Mouse (Mus musculus) midbrain, embryonic 12.5 days (tissue): ENCODE measurements at regions not wholly inside any gene's neighbourhood (a gene's known extent, or its start where the extent isn't known, plus 50 kb on each side); places are given as distances from the start of the nearest gene placed in this dataset.

Experiments used
- ATAC-seq: fragments of 200-750 bp; cut with Nextera tagmentation; 2 replicates; pipeline ENCODE4 v1.8.0; 2017; ENCODE audit warnings: low read depth, moderate TSS enrichment, moderate library complexity; ENCODE audit not compliant: low FRiP score
- H3K27ac ChIP-seq: fragments of 300-500 bp; sonication (generic); replicated peaks from 2 replicates; pipeline ENCODE4 v1.5.1; 2016; ENCODE audit warnings: mild to moderate bottlenecking
- H3K27me3 ChIP-seq: fragments of 300-500 bp; sonication (generic); 2 replicates; pipeline ENCODE4 v1.6.1; 2016; ENCODE audit warnings: mild to moderate bottlenecking
- H3K36me3 ChIP-seq: fragments of 300-500 bp; sonication (generic); 2 replicates; pipeline ENCODE4 v1.6.1; 2016
- H3K4me1 ChIP-seq: fragments of 300-500 bp; sonication (generic); 2 replicates; pipeline ENCODE4 v1.6.1; 2016
- H3K4me2 ChIP-seq: fragments of 300-500 bp; sonication (generic); replicated peaks from 2 replicates; pipeline ENCODE4 v1.6.1; 2016; ENCODE audit warnings: mild to moderate bottlenecking, moderate library complexity
- H3K4me3 ChIP-seq: fragments of 300-500 bp; sonication (generic); 2 replicates; pipeline ENCODE4 v1.5.1; 2016; ENCODE audit warnings: mild to moderate bottlenecking
- H3K9ac ChIP-seq: fragments of 300-500 bp; sonication (generic); replicated peaks from 2 replicates; pipeline ENCODE4 v1.6.1; 2016; ENCODE audit warnings: mild to moderate bottlenecking, moderate library complexity
- H3K9me3 ChIP-seq: fragments of 300-500 bp; sonication (generic); 2 replicates; pipeline ENCODE4 v1.6.1; 2016; ENCODE audit warnings: mild to moderate bottlenecking
- WGBS: fragments of 180-500 bp; shearing (Covaris S2); methylation state at CpG from one replicate; pipeline ENCODE4 v1.1.7; 2016; 5-methylcytosine and 5-hydroxymethylcytosine counted together

DNA sequence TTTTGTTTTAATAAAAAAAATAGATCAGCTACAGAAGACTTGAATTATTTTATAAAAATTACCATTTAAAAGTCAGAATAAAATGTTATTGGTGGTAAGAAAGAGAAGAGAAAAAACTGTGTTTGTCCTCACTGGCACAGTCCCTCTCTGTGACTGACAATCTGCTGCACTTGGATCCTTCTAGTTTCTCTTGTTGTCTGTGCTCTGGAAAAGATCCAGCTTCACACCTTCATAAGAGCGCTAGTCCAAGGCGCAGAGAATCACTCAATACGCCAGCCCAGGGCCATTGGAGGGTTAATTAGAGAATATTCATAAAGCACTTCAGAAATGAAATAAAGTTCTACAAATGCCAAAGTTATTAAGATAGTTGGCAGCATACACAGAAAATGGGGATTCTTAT, 153.8 kb downstream of the Lmbrd1 start:
- Histone ChIP-seq H3K27me3 (no peaks in the 10 kb centered on the region), H3K9me3 (no peaks in the 10 kb centered on the region), H3K4me2 (no peak overlapping the region), H3K4me3 (no peak overlapping the region), H3K27ac (no peak overlapping the region), H3K36me3 (no peaks in the 10 kb centered on the region), H3K9ac (no peak overlapping the region), H3K4me1 (no peaks in the 10 kb centered on the region)
- ATAC-seq: no peak
- 89% methylated on average over 3 of the region's 3 CpGs for WGBS

DNA sequence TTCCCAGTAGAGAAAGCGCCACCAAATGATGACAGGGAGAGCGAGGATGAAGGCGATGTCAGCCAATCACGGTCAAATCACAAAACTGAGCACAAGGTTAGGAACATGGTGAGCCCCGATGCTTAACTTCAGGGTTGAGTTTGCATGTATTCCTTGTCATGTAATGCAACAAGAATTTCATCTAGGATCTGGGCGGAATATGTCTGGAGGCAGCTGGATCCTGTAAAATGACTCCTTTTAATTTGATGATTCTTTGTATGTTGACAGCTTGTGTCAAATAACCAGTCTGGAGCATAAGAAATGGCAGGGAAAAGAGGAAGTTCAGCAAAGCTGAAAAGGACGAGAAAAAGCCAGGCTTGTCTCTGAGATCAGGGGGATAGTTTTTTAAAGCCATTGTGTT, 188.4 kb downstream of the Lmbrd1 start:
- H3K27me3 ChIP-seq: no peaks in the 10 kb centered on the region

DNA sequence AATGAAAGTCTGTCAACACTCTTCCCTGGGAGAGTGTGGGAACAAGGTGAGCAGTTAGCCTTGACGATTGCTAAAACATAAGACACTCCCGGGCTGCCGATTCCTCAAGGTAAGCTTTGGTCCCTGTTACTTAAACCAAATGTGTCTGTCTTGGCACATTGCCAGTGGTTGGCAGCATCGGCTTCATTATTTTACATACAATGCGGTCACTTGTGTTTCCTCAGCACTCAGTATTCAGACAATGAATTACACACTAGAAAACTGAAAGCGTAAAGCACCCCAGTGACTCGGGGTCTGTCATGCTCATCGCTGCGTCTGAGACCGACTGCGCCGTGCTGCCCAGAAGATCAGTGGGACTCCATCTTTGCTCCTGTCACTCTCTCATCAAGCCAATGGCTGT, 191.3 kb downstream of the Lmbrd1 start:
- 79% methylated on average over 12 of the region's 12 CpGs for WGBS
- Histone ChIP-seq H3K4me2 (no peak overlapping the region), H3K4me1 (0 out of 2 replicates have a peak, but pooled peaks cover 4% of the 10 kb centered on the region), H3K27me3 (no peaks in the 10 kb centered on the region), H3K27ac (no peak overlapping the region), H3K9ac (no peak overlapping the region), H3K4me3 (no peak overlapping the region), H3K36me3 (no peaks in the 10 kb centered on the region), H3K9me3 (no peaks in the 10 kb centered on the region)
- ATAC-seq: peak; percentile 73

More for the DNA sequence above, 188.4 kb downstream of the Lmbrd1 start:
- Histone ChIP-seq H3K36me3 (no peaks in the 10 kb centered on the region), H3K27ac (no peak overlapping the region), H3K4me3 (no peak overlapping the region), H3K4me2 (no peak overlapping the region), H3K9ac (no peak overlapping the region), H3K4me1 (0 out of 2 replicates have a peak, but pooled peaks cover 4% of the 10 kb centered on the region), H3K9me3 (no peaks in the 10 kb centered on the region)
- WGBS: 87% methylated on average over 7 of the region's 7 CpGs
- no peak for ATAC-seq

DNA sequence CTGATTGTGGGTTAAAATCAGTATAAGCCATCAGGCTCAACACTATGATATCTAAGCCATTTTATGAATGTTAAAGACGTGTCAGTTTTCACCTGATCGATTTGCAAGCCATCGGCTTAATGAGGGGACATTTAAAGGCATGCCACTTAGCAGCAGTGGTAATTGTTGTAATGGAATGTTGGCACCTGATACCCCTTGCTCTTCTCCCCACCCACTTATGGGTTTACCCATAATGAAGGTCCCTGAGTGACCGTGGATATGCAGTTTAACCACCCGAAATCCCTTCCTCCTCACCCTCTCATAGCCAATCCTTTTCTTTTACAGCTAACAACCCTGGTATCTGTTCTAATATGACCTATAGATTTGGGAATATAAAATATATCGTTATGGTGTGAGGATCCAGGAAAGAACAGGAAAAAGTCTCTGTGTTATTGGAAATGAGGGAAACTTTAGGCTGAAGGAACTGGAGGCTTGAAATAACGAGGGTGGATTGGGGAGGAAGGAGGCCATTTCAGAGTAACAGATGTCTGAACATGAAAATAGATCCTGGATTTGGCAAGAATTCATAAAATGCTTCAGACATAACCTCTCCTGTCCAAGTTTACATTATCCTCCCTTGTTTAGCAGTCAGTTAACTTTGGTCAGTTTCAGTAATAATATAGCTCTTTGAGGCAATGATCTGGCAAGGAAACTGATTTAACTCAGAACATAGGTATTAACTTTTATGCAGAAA, 192.4 kb downstream of the Lmbrd1 start:
- WGBS: 82% methylated on average over 7 of the region's 7 CpGs
- no peak overlapping the region for H3K27ac ChIP-seq
- no peak overlapping the region for H3K4me2 ChIP-seq
- H3K4me3 ChIP-seq: no peak overlapping the region
- H3K9ac ChIP-seq: no peak overlapping the region
- no peaks in the 10 kb centered on the region for H3K36me3 ChIP-seq
- no peak for ATAC-seq
- H3K4me1 ChIP-seq: 0 out of 2 replicates have a peak, but pooled peaks cover 4% of the 10 kb centered on the region
- no peaks in the 10 kb centered on the region for H3K27me3 ChIP-seq
- H3K9me3 ChIP-seq: no peaks in the 10 kb centered on the region

DNA sequence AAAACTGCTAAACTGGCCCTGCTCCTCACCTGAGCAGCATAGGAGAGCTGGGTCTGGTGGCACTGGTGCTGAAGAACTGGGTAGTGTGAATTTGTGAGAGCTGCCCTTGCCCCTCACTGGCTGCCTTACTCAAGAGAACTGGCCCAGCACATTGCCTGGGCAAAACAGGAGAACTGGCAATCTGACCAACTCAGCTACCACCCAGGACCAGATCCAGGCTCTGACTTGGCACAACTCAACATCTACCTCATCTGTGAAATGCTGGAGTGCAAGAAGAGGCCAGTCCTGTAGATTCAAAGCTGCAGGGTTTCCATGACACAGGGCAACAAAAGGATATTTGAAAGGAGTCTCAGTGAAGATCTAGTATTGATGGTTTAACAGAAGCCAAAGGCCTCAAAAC, 198.6 kb downstream of the Lmbrd1 start:
- ATAC-seq: no peak
- H3K9me3 ChIP-seq: no peaks in the 10 kb centered on the region

DNA sequence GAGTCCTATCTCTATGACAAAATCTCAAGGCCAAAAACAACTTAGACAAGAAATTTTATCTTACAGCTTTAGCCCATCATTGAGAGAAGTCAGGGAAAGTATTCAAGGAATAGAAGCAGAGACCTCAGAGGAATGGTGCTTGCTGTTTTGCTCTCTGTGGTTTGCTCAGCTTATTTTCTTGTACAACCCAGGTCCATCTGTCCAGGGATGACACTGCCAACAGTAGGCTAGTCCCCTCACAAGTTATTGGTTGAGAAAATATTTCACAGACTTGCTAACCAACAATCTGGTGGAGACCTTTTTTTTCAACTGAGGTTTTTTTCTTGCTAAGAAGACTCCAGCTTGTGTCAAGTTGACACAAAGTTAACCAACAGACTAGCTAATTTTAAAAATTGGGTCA, 205.2 kb downstream of the Lmbrd1 start:
- H3K9me3 ChIP-seq: no peaks in the 10 kb centered on the region
- no peak overlapping the region for H3K27ac ChIP-seq
- no peaks in the 10 kb centered on the region for H3K36me3 ChIP-seq
- no peak overlapping the region for H3K4me2 ChIP-seq
- ATAC-seq: no peak
- H3K4me3 ChIP-seq: no peak overlapping the region
- H3K9ac ChIP-seq: no peak overlapping the region
- no peaks in the 10 kb centered on the region for H3K4me1 ChIP-seq
- H3K27me3 ChIP-seq: no peaks in the 10 kb centered on the region

More for the DNA sequence above, 198.6 kb downstream of the Lmbrd1 start:
- no peak overlapping the region for H3K4me2 ChIP-seq
- H3K27ac ChIP-seq: no peak overlapping the region
- no peaks in the 10 kb centered on the region for H3K4me1 ChIP-seq
- H3K9ac ChIP-seq: no peak overlapping the region
- no peaks in the 10 kb centered on the region for H3K27me3 ChIP-seq
- H3K4me3 ChIP-seq: no peak overlapping the region
- no peaks in the 10 kb centered on the region for H3K36me3 ChIP-seq

DNA sequence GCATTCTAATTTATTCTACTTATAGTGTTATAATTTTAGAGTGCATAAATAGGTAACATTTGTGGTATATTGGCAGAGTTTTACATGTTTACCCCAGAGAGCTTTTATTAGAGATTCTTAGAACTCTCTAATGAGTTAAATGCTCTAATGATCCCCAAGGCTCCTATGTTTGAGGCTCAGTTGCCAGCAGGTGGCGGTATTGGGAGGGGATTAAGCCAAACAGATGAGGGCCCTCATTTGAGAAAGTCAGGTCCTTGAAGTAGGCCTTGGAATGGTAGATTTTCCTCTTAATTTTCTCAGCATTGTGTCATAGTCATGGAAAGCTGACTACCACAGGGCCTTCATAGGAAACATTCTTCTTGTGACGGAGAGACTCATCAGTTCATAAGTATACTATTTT, 222.8 kb downstream of the Lmbrd1 start:
- H3K4me3 ChIP-seq: no peak overlapping the region
- 35% methylated on average over 2 of the region's 2 CpGs for whole genome bisulfite sequencing
- no peak overlapping the region for H3K9ac ChIP-seq
- no peaks in the 10 kb centered on the region for H3K36me3 ChIP-seq
- H3K4me2 ChIP-seq: no peak overlapping the region
- peak; percentile 38; the same call in 1 of the 2 replicates for ATAC-seq
- no peaks in the 10 kb centered on the region for H3K27me3 ChIP-seq
- no peak overlapping the region for H3K27ac ChIP-seq
- no peaks in the 10 kb centered on the region for H3K4me1 ChIP-seq
- H3K9me3 ChIP-seq: no peaks in the 10 kb centered on the region

DNA sequence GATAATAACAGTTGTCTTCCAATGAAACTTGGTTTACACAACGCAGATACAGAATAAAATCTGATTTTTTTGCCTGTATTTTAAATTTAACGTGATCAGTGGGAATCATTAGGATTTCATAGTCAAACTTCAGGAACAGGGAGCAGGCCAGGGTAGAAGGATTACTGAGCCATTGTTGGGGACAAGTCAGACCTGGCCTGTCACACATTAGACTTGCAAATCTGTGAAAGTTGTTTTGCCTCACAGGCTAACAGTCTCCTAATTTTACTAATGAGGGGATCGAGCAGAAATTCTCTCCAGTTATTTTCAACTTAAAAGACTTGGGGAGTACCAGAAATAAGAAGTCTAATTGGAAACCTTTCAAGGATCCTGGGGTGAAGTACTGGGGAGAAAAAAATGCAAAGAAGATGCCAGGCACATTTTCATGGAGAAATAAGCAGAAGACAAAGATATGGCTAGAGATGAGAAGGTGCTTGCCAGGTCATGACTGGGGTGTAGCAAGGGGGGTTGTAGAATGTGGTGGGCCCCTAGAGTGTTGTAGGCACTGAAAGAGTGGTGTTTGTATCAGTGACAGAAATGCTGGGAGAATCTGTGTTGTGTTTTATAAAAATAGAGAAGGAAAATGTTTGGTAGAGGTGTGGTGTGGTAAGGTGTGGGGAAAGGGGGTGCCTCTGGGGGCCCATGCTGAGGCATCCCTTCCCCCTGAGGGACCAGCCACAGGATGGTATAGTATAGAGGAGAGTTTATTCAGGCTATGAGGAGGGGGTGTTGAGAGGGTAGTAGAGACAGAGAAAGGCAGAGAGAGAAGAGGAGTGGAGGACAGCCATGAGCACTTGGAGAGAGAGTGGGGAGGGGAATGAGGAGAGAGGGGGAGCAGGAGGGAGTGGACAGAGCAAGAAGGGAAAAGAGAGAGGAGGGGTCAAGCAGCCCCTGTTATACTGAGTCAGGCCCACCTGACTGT, 260.2 kb downstream of the Lmbrd1 start:
- peaks cover 7% of the 10 kb centered on the region; the same call in 1 of the 2 replicates for H3K4me1 ChIP-seq
- no peak overlapping the region for H3K4me3 ChIP-seq
- H3K27me3 ChIP-seq: no peaks in the 10 kb centered on the region
- H3K9me3 ChIP-seq: no peaks in the 10 kb centered on the region
- 0 out of 2 replicates have a peak, but pooled peaks have one; percentile 38 for ATAC-seq
- no peaks in the 10 kb centered on the region for H3K36me3 ChIP-seq
- no peak overlapping the region for H3K4me2 ChIP-seq
- no peak overlapping the region for H3K9ac ChIP-seq
- 41% methylated on average over 3 of the region's 3 CpGs for WGBS
- no peak overlapping the region for H3K27ac ChIP-seq

DNA sequence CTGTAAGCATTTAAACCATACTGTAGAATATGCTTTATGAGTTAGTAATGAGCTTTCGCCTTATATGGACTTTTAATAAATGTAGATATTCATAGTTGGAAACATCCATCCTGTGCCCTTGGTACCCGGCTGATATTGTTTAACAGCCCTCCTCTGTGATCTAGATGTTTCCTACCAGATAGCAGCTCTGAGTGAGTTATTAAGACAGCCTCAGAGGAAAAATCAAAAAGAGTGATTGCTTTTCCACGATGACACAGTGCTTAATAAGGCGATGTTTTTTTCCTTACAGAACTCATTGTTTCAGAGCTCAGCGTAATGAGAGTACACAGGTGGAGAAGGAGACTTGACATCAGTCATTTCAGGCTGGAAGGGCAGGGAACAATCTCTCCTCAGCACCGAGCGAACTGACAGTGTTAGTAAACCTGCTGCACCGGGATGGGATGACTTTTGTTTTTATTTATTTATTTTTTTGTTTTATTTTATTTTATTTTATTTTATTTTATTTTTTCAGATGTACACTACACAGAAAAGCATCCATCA, 264.4 kb downstream of the Lmbrd1 start:
- Histone ChIP-seq H3K4me2 (no peak overlapping the region), H3K36me3 (no peaks in the 10 kb centered on the region), H3K4me1 (peaks cover 7% of the 10 kb centered on the region; the same call in 1 of the 2 replicates), H3K9ac (no peak overlapping the region), H3K27ac (no peak overlapping the region), H3K9me3 (no peaks in the 10 kb centered on the region), H3K27me3 (no peaks in the 10 kb centered on the region), H3K4me3 (no peak overlapping the region)
- WGBS: 91% methylated on average over 8 of the region's 8 CpGs
- no peak for ATAC-seq

DNA sequence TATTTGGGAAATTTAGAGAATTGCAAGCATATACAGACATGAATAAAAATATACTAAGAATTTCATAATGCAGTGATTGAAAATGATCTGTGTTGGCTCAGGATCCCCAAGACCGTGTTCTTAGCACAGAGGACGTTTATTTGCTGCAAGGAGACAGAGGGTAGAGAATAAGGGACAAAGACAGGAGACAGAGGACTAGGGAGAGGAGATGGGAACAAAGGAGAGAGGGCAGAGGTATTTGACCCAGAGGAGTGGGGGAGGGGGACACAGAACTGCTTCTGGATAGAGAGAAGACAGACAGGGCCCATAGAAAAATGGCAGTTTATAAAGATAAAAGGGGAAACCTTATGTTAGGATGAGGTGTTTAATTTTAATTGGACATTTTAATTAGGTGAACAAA, 265.0 kb downstream of the Lmbrd1 start:
- Histone ChIP-seq H3K27me3 (no peaks in the 10 kb centered on the region), H3K27ac (no peak overlapping the region), H3K9ac (no peak overlapping the region), H3K4me1 (peaks cover 5% of the 10 kb centered on the region; the same call in 1 of the 2 replicates), H3K4me2 (no peak overlapping the region), H3K4me3 (no peak overlapping the region), H3K9me3 (no peaks in the 10 kb centered on the region), H3K36me3 (no peaks in the 10 kb centered on the region)
- no peak for ATAC-seq
- WGBS: 11% methylated on average over 2 of the region's 2 CpGs

DNA sequence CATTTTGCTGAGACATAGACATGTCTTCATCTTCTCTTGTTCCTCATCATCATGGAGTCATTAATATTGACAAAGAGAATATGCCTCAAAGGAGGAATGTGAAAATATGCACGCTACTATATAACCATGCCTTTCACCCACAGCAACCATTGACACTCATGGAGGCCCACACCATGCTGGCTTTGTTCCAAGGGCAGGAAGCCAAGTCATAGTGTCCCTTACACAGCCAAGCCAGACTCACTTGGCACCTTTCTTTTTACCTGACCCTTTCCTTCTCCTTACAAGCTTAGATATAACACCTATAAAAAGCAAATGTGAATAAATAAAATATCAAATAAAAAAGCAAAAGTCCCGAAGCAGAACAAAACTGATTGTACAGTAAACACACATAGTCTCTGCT, 294.3 kb downstream of the Lmbrd1 start:
- H3K27ac ChIP-seq: no peak overlapping the region
- no peak overlapping the region for H3K4me2 ChIP-seq
- no peaks in the 10 kb centered on the region for H3K4me1 ChIP-seq
- no peaks in the 10 kb centered on the region for H3K27me3 ChIP-seq
- no peaks in the 10 kb centered on the region for H3K36me3 ChIP-seq
- no peak for ATAC-seq
- WGBS: 75% methylated on average over 2 of the region's 2 CpGs
- H3K4me3 ChIP-seq: no peak overlapping the region
- no peaks in the 10 kb centered on the region for H3K9me3 ChIP-seq
- no peak overlapping the region for H3K9ac ChIP-seq
